Mouse (Mus musculus): ENCODE results near the gene Kcnk1. TPM values are rescaled to one million over a fixed set of nuclear protein-coding genes. Genes with fewer than 3 reads are reported as not detected.

Gene Kcnk1
- total and polyA plus RNA-seq, 2 experiments, result 0.17 to 0.28 TPM

DNA sequence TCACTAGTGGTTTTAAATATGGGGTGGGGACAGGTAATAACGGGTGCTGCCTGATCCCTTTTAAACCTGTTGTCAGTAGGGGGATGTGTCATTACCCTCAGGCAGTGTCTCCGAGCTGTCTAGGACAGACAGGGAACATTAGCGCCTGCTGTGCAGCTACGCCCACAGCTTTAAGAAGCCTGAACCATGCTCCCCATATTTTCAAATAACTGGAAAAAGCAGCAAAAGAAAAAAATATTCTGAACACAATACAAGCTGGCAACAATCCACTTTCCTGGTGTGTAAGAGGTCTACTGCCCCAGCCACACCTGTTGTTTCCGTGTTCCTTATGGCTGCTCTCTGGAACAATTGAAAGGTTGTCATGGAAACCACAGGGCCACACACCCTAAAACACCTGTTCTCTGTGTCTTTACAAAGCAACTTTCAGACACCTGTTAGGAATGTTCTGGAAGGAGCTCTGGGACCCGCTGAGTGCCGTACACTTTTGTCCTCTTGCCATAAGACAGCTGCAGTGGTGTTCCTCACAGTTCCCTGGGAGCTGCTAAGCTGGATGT lies 4.9 kb downstream of the Kcnk1 start:
- H3K4me3 ChIP-seq (ENCODE audit: insufficient read depth, low read depth, low read length), result no peak overlapping the region
- no peaks in the 10 kb centered on the region for H3K36me3 ChIP-seq (ENCODE audit: control insufficient read depth, insufficient read depth, low read length)
- no peaks in the 10 kb centered on the region for H3K4me1 ChIP-seq (ENCODE audit: control insufficient read depth, insufficient read depth, low read length)
- TF ChIP-seq POLR2A (IDR thresholded peaks at IDR 0.05; ENCODE audit: extremely low read depth, insufficient read depth, low read length), result no peak
- TF ChIP-seq CTCF (IDR thresholded peaks at IDR 0.05; ENCODE audit: low read depth, low read length), result no peak
- 77% methylated on average over 7 of the region's 7 CpGs for WGBS
- no peak overlapping the region for H3K9ac ChIP-seq (ENCODE audit: low read depth, low read length)
- no peak overlapping the region for H3K27ac ChIP-seq (replicated peaks; ENCODE audit: insufficient read depth, low read depth, low read length)
- H3K79me2 ChIP-seq (ENCODE audit: control insufficient read depth, insufficient read depth, low read length), result no peaks in the 10 kb centered on the region
- peaks cover 8% of the 10 kb centered on the region for H3K27me3 ChIP-seq (ENCODE audit: control insufficient read depth, insufficient read depth, low read length)
- no peak for DNase-seq (ENCODE audit: extremely low read depth, low read depth, low spot score)

DNA sequence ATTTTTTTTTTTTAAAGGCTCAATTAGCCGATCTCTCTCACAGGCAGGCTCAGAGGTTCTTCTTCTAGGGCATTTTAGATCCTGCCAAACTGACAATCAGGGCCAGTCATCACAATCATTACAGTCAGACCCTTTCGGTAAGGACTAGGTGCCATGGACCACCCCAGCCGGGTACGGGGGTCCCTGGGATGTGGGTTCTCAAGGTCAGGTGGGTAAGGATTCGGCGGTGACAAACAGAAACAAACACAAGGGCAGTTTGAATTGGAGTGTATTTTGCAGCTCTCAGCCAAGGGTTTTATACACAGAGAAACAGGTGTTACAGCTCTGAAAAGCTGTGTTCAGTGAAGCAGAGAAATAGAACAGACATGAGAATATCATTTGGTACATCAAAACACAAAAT lies 8.6 kb downstream of the Kcnk1 start:
- Histone ChIP-seq H3K36me3 (ENCODE audit: control insufficient read depth, insufficient read depth, low read length) (no peaks in the 10 kb centered on the region), H3K9ac (ENCODE audit: low read depth, low read length) (no peak overlapping the region), H3K4me1 (ENCODE audit: control insufficient read depth, insufficient read depth, low read length) (no peaks in the 10 kb centered on the region), H3K79me2 (ENCODE audit: control insufficient read depth, insufficient read depth, low read length) (no peaks in the 10 kb centered on the region), H3K27ac (replicated peaks; ENCODE audit: insufficient read depth, low read depth, low read length) (no peak overlapping the region), H3K4me3 (ENCODE audit: insufficient read depth, low read depth, low read length) (no peak overlapping the region), H3K27me3 (ENCODE audit: control insufficient read depth, insufficient read depth, low read length) (peaks cover 4% of the 10 kb centered on the region; the same call in 1 of the 2 replicates)
- TF ChIP-seq CTCF (IDR thresholded peaks at IDR 0.05; ENCODE audit: low read depth, low read length) (no peak), POLR2A (IDR thresholded peaks at IDR 0.05; ENCODE audit: extremely low read depth, insufficient read depth, low read length) (no peak)
- 84% methylated on average over 6 of the region's 6 CpGs for WGBS
- DNase-seq (ENCODE audit: extremely low read depth, low read depth, low spot score), result no peak

DNA sequence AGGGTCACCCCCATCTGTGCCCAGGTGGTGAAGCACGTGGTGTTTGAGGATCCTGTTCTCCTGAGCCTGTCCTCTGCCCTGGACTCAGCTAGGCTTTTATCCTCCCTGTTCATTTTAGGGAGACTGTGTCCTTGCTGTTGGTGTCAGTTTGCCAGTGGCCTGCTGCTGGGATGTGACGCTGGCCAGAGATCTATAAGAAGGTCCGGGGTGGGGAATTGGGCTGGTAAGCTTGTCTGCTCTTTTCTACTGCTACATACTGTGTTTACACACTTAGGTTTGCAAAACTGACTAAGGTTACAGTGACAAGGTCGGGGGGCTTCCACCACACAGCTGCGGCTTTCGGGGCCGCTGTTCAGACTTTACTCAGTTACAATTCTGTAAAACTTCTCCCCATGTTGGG lies 10.0 kb downstream of the Kcnk1 start:
- DNase-seq (ENCODE audit: extremely low read depth, low read depth, low spot score), result no peak
- Histone ChIP-seq H3K36me3 (ENCODE audit: control insufficient read depth, insufficient read depth, low read length) (no peaks in the 10 kb centered on the region), H3K4me1 (ENCODE audit: control insufficient read depth, insufficient read depth, low read length) (no peaks in the 10 kb centered on the region), H3K79me2 (ENCODE audit: control insufficient read depth, insufficient read depth, low read length) (no peaks in the 10 kb centered on the region), H3K4me3 (ENCODE audit: insufficient read depth, low read depth, low read length) (no peak overlapping the region), H3K27ac (replicated peaks; ENCODE audit: insufficient read depth, low read depth, low read length) (no peak overlapping the region), H3K27me3 (ENCODE audit: control insufficient read depth, insufficient read depth, low read length) (no peaks in the 10 kb centered on the region; the same call in 1 of the 2 replicates), H3K9ac (ENCODE audit: low read depth, low read length) (no peak overlapping the region)
- no peak for TF ChIP-seq POLR2A (IDR thresholded peaks at IDR 0.05; ENCODE audit: extremely low read depth, insufficient read depth, low read length)
- TF ChIP-seq CTCF (IDR thresholded peaks at IDR 0.05; ENCODE audit: low read depth, low read length), result no peak
- 51% methylated on average over 7 of the region's 7 CpGs for WGBS

- H3K4me3 ChIP-seq (ENCODE audit: insufficient read depth, low read depth, low read length), result no peak overlapping the region
- H3K36me3 ChIP-seq (ENCODE audit: control insufficient read depth, insufficient read depth, low read length), result no peaks in the 10 kb centered on the region
- H3K4me1 ChIP-seq (ENCODE audit: control insufficient read depth, insufficient read depth, low read length), result no peaks in the 10 kb centered on the region
- no peak overlapping the region for H3K9ac ChIP-seq (ENCODE audit: low read depth, low read length)
- no peak overlapping the region for H3K27ac ChIP-seq (replicated peaks; ENCODE audit: insufficient read depth, low read depth, low read length)
- TF ChIP-seq CTCF (IDR thresholded peaks at IDR 0.05; ENCODE audit: low read depth, low read length) (no peak), POLR2A (IDR thresholded peaks at IDR 0.05; ENCODE audit: extremely low read depth, insufficient read depth, low read length) (no peak)
- no peaks in the 10 kb centered on the region for H3K79me2 ChIP-seq (ENCODE audit: control insufficient read depth, insufficient read depth, low read length)
- no peaks in the 10 kb centered on the region; the same call in 1 of the 2 replicates for H3K27me3 ChIP-seq (ENCODE audit: control insufficient read depth, insufficient read depth, low read length)
- DNase-seq (ENCODE audit: extremely low read depth, low read depth, low spot score), result no peak
- 84% methylated on average over 11 of the region's 11 CpGs for WGBS
Measured at GRCm38 (mm10) chr8:126006310-126006990, 11.5 kb downstream of the Kcnk1 start.

- H3K36me3 ChIP-seq (ENCODE audit: control insufficient read depth, insufficient read depth, low read length), result no peaks in the 10 kb centered on the region
- H3K27me3 ChIP-seq (ENCODE audit: control insufficient read depth, insufficient read depth, low read length), result no peaks in the 10 kb centered on the region
- H3K4me3 ChIP-seq (ENCODE audit: insufficient read depth, low read depth, low read length), result no peak overlapping the region
- H3K79me2 ChIP-seq (ENCODE audit: control insufficient read depth, insufficient read depth, low read length), result no peaks in the 10 kb centered on the region
- no peak for DNase-seq (ENCODE audit: extremely low read depth, low read depth, low spot score)
- WGBS, result 73% methylated on average over 19 of the region's 19 CpGs
- no peak overlapping the region for H3K27ac ChIP-seq (replicated peaks; ENCODE audit: insufficient read depth, low read depth, low read length)
- no peaks in the 10 kb centered on the region for H3K4me1 ChIP-seq (ENCODE audit: control insufficient read depth, insufficient read depth, low read length)
- H3K9ac ChIP-seq (ENCODE audit: low read depth, low read length), result no peak overlapping the region
- no peak for TF ChIP-seq CTCF (IDR thresholded peaks at IDR 0.05; ENCODE audit: low read depth, low read length)
- no peak for TF ChIP-seq POLR2A (IDR thresholded peaks at IDR 0.05; ENCODE audit: extremely low read depth, insufficient read depth, low read length)
Measured at GRCm38 (mm10) chr8:126007538-126008330, 12.8 kb downstream of the Kcnk1 start.
